Mouse (Mus musculus) liver, embryonic 14.5 days (tissue): ENCODE measurements around the gene Lyrm4.

Experiments
- CTCF ChIP-seq: IDR thresholded peaks from 2 replicates; pipeline ENCODE4 v1.5.1; 2016; ENCODE audit warnings: antibody characterized with exemption, low read depth, control low read depth
- EP300 ChIP-seq: IDR thresholded peaks from 2 replicates; pipeline ENCODE4 v1.6.1; 2016; ENCODE audit warnings: antibody characterized with exemption, low read depth

DNA sequence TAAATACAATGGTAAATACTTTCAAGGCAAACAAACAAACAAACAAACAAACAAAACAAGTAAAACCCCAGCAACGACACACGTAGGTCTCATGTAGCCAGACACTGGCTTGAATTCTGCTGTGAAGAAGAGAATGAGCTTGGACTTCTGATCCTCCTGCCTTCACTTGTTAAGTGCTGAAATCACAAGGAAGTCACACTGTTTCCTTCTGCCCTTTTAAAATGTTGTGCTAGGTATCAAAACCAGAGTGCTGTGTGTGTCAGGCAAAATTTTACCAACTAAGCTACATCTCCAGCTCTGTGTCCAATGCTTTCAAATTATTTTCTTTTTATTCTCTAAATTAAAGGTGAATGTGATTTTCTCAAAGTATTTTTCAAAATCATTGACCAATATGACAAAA is 6.0 kb downstream of the Lyrm4 start:
- TF ChIP-seq CTCF = no peak
- no peak for TF ChIP-seq EP300
